ENCODE assay signal across 9 mouse cellular contexts in genomic region chr5:111619974-111620373, GRCm38 (mm10).
DNase-seq lines count a peak whose midpoint lies in the region; ATAC-seq and TF ChIP-seq lines count a peak whose summit lies in the region.
"Had no signal": no experiment of that assay in that cellular context is flagged by ENCODE, and none has a peak within 500 bp of the region (broad histone marks: within the 10 kb centered on the region; RNA-seq: fewer than 3 reads in every experiment).

No protein-coding gene starts in this region.

- DNase-seq in ovary, adult 18-20 months (ENCODE audit: low spot score), result peak; percentile 54
- DNase-seq in ovary, postnatal 14 days (ENCODE audit: low spot score), result no peak
- peak; percentile 72 to 83 for DNase-seq in gastrocnemius, adult 8-10 months (ENCODE audit: low spot score in 2 of 2)
- DNase-seq in left cerebral cortex, adult 18-20 months (ENCODE audit: low spot score in 2 of 2), result no peak
- no peak for DNase-seq in layer of hippocampus, adult 9-10 months (ENCODE audit: low spot score)
- no peak for DNase-seq in right cerebral cortex, adult 2 months (ENCODE audit: low spot score in 2 of 2)

- H3K27me3 ChIP-seq in kidney, embryonic 15.5 days, result peaks cover 9% of the 10 kb centered on the region
- no peaks in the 10 kb centered on the region for H3K27me3 ChIP-seq in small intestine, adult 2 months (ENCODE audit: control insufficient read depth, insufficient read depth, low read length)

- no peak for TF ChIP-seq CTCF in small intestine, adult 2 months (IDR thresholded peaks at IDR 0.05; ENCODE audit: extremely low read depth, insufficient read length, insufficient replicate concordance, low read depth, low read length)

- 0 out of 2 replicates have a peak overlapping the region, but pooled peaks have one; percentile 7 for H3K4me2 ChIP-seq in kidney, embryonic 15.5 days

- no peaks in the 10 kb centered on the region for H3K36me3 ChIP-seq in kidney, embryonic 15.5 days
- H3K36me3 ChIP-seq in small intestine, adult 2 months (ENCODE audit: control insufficient read depth, insufficient read depth, low read length), result no peaks in the 10 kb centered on the region

- 0 out of 2 replicates have a peak, but pooled peaks have one; percentile 37 for ATAC-seq in kidney, embryonic 15.5 days (replicated peaks; ENCODE audit: low FRiP score)

- H3K9me3 ChIP-seq in kidney, embryonic 15.5 days (replicated peaks), result no peaks in the 10 kb centered on the region

- peaks cover 20% of the 10 kb centered on the region for H3K4me1 ChIP-seq in kidney, embryonic 15.5 days
- H3K4me1 ChIP-seq in small intestine, adult 2 months (ENCODE audit: control insufficient read depth, insufficient read depth, insufficient read length, low read length), result no peaks in the 10 kb centered on the region

- no peak overlapping the region for H3K4me3 ChIP-seq in kidney, embryonic 15.5 days (replicated peaks)
- H3K4me3 ChIP-seq in small intestine, adult 2 months (ENCODE audit: low read depth, low read length), result no peak overlapping the region

- no peak overlapping the region for H3K9ac ChIP-seq in kidney, embryonic 15.5 days
- H3K9ac ChIP-seq: liver, embryonic 14.5 days had no signal

- peak overlapping the region; percentile 50 for H3K27ac ChIP-seq in kidney, embryonic 15.5 days
- 0 out of 2 replicates have a peak overlapping the region, but pooled peaks have one; percentile 28 for H3K27ac ChIP-seq in small intestine, adult 2 months (ENCODE audit: insufficient read depth, low read depth, low read length)
- H3K27ac ChIP-seq: liver, embryonic 14.5 days had no signal

- 34% methylated on average over 9 of the region's 9 CpGs for WGBS in kidney, embryonic 15.5 days
- 32% methylated on average over 9 of the region's 9 CpGs for WGBS in small intestine, adult 2 months

- no peak for TF ChIP-seq POLR2A in small intestine, adult 2 months (IDR thresholded peaks at IDR 0.05; ENCODE audit: low read depth, low read length)

Comparison
In these comparisons a context has a peak if more than half of its experiments do, and no peak if none do; other contexts are left out.
1. DNase-seq: peak in ovary, adult 18-20 months (single experiment) and gastrocnemius, adult 8-10 months (2 of 2); none in ovary, postnatal 14 days (single experiment), left cerebral cortex, adult 18-20 months (0 of 2), layer of hippocampus, adult 9-10 months (single experiment) and right cerebral cortex, adult 2 months (0 of 2).